Mouse (Mus musculus) liver, embryonic 14.5 days (tissue): ENCODE results near the gene Bcr.

Source experiments
- CTCF ChIP-seq: IDR thresholded peaks from 2 replicates; pipeline ENCODE4 v1.5.1; 2016; ENCODE audit warnings: antibody characterized with exemption, low read depth, control low read depth
- EP300 ChIP-seq: IDR thresholded peaks from 2 replicates; pipeline ENCODE4 v1.6.1; 2016; ENCODE audit warnings: antibody characterized with exemption, low read depth

DNA sequence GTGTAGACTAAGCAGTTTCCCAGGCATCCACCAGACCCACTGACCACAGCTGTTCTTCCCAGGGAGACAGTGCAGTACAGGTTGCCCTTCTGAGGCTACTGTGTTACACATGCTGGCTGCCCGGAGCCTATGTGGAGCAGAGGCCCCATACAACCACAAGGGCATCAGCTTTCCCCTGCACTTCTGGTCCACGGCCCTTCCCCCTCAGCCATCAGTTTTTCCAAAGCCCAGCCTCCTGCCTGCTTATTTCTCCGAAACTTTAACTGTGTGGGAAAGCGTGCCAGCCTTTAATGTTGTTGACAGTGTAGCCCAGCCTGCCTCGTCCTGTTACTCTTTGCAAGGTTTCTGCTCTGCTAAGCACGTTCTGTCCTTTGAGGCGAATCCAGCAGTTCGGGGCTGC, 112.7 kb downstream of the Bcr start:
- TF ChIP-seq EP300 (no peak), CTCF (no peak)
